Mouse (Mus musculus): ENCODE measurements around the gene Otop2.
A peak's percentile ranks its signal among the peaks of the same experiment; 100 is the strongest.

Gene Otop2

DNA sequence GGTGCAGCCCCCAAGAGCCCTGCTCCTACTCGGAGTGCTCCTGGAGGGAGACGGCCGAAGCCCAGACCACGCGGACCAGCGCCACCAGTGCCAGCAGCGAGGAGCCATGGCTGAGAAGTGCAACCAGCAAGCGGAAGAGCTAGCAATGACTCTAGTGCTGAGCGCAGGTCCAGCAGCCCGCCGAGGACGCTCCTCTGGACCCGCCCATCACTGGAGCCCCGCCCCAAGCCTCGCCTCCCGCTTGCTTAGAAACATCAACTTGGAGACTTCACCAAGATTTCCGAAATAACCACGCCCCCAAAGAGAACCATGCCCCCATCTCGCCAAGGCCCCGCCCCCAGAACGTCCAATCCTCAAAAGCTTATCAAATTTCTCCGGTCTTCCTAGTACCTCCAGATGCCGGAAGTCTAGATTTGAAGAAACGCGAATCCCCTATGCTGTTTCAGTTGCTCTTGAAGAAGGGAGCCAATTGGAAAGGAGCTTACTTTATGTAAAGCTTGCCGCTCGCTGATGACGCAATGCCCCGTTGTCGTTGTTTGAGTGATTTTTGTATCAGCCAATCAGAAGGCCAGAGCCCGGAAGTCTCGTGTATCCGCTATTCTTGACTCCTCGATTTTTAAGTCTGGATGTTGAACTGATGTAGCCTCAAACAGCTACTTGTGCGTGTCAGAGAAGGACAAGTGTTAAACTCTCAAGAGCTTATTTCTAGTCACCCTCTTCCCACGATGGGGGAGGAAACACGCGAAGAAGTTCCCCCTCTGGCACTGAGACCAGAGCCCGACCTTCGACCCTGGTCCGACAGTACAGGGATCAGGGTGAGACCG, 30.0 kb upstream of the Otop2 start, which contains the start of gene Fdxr:
Fdxr (minus strand) TSS at position 271 of the 824 bp plus-strand sequence.
- DNase-seq, result peak; percentile 100

DNA sequence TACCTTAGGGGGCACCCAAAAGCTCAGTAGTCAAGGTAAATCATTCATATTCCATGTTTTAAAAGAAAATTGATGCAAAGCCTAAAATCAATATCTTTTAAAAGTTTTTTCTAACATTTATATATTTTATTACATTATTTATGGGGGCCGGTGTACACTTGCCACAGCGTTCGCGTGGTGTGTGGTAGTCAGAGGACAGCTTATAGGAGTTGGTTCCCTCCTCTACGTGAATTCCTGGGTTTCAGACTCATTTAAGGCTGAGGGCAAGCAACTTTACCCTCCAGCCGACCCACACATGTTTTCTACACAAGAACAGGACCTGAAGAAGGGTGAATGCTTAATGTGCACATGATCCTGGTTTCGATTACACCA, 29.4 kb upstream of the Otop2 start:
- no peak for DNase-seq

DNA sequence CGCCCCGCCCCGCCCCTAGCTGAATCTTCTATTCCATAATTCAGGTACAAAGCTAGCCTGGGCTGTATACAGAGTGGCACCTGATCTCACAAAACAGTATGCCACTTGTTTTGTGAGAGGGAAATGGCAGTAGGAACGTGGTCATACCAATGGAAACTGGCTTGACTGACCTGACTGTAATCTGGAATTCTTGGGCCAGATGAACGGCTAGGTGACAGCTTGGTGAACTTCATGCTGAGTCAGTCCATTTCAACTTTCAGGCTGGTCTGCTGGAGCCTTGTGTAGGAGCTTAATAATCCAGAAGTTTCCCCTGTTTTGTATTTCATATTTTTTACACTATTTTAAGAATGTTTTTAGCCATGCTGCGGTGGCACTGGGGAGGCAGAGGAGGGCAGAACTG, 28.8 kb upstream of the Otop2 start:
- DNase-seq, result no peak

DNA sequence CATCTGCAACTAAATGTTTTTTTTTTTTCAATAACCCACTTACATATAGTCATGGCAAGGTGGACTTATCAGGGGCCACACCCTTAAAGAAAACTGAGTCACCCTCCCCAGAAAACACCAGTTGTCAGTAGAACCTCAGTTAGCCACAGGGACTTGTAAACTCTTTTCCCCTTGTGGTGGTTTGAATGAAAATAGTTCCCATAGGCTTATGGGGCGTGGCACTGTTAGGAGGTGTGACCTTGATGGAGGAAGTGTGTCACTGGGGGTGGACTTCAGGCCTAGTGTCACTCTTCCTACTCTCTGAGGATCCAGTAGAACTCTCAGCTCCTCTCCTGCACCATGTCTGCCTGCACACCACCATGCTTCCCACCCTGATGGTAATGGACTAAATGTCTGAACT, 27.2 kb upstream of the Otop2 start:
- DNase-seq, result no peak

DNA sequence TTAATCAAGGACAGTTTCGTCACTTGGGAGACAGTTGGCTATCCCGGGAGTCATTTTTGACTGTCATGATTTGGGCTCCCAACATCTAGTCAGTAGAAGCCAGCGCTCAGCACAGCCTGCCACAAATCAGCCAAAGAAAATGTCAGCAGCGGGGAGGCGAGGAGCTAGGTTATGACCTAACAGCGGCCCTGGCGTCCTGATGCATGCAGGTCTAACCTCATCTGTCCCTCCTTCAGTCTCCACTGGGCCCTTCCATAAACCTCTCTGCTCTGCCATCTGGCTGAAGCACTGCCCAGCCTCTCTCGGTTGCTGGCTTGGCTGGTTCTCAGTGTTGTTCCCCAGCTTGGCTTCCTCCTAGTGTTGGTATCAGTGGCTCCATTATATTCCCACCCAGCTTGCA, 24.7 kb upstream of the Otop2 start:
- no peak for DNase-seq

DNA sequence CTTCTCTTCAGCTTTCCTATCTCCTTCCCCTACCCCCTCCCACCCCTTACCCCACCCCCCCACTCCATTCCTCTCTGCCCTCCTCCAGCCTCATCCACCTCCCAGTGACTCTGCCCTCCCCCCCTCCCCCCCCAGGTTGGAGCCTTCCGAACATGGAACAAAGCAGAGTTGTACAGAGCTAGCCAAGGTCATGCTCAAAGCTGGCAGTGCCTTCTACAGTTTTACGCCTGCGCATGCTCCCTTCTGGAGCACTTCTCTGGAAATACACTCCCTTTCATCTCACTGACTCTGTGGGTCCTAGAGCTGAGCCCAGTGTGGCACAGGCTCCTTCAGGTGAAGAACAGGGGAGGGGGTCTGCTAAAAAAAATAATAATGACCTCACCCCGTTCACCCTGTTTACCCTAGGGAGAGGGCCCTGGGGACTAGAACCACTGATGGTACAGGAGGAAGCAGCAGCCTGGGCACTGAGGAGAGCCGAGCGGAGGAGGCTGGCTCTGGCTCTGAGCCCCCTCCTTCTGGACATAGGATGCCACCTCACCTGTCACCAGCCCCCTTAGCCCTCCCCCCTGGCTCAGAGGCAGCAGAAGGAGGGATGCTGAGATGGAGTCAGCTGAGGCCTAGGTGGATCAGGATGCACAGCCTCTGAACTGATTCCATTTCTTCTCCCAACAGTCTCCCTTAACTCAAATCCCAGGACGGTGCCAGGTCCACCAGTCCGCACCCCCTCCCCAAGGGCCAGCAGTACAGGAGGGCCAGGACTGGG, 24.1 kb upstream of the Otop2 start:
- no peak for DNase-seq

DNA sequence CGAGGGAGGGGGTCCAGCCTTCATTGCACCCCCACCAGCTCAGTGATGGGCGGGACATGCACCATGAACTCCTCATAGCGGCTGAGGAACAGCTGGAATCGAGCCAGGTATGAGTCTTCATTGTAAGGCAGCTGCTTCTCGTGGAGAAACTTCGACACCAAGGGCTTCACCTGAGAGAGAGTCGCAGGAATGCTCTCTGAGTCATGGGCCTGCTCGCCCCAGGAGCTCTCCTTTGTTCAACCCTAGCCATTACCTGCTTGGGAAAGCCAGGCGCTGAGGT, 23.5 kb upstream of the Otop2 start:
- no peak for DNase-seq

DNA sequence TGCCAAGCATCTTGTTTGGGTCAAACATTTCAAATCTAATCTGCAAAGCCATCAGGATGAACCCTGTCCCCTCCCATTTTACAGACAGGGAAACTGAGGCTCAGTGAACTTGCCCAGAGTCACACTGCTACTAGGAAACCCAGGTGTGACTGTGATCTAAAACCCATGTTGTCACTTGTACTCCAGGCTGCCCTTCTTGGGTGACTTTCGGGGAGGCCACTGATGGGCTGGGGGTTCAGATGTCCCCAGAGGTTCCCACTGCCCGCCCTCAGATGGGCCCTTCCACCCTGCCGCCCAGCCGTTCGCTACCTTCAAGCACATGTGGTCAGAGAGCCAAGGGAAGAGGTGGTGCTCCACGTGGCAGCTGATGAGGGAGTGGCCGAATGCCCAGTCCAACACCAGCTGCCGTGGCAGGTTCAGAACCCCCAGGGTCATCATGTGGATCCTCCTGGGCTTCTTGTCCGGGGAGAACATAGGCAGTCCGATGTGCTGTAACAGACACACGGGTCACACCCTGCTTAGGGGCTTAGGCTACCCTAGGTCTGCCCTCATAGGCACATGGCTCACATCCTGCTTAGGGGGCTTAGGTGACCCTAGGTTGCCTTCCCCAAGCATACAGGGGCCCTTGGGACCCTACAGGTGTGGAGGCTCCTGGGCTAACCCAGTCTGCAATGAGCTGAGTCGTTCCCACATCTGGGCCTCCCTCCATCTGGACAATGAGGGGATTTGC, 22.9 kb upstream of the Otop2 start:
- DNase-seq, result no peak

DNA sequence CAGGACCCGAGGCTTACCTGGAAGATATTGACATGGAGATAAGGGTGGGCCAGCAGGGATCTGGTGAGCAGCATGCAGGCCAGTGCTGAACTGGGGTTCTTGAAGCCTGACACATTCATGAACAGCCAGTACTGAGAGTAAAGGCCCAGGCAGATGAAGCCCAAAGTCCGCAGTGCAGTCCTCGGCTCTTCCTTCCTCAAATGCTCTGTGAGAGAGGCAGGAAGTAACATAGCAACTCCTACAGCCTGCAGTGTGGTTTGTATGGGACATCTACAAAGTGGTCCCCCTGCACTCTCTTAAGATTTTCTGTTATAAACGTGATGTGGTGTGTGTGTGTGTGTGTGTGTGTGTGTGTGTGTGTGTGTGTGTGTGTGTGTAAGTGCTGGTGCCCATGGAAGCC, 21.7 kb upstream of the Otop2 start:
- no peak for DNase-seq

DNA sequence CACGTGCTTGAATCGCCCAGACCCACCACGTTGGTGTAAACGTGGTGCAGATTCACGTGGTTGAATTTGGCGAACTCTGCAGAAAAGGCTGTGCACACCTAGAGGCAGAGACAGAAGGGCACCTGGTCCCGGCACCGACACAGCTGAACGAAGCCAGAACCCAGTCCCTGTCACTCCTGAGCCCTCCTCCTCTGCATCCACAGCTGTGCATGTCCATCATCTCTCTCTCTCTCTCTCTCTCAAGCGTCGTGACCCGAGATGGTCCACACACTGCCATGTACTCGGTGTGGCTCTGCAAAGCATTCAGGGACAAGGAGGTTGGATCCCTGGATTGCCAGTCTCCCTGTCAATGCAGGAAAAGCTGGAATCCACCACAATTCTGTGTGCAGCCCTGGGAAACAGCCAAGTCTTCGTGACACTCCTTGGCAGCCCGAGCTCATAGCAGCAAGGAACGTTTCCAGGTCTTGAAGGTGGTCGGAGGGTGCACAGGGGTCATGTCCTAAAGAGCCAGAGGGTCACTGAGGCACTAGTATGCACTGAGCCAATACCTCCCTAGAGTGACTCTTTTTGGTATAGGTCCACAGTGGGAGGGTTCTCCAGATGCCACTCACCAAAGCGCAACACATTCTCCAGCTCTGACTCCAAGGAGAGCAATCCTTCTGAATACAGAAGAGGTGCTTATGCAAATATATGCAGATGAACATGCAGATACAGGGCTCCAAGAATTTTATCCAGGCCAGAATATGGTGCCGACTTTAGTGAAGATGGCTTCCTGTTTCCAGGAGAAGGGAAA, 20.6 kb upstream of the Otop2 start:
- DNase-seq, result no peak

DNA sequence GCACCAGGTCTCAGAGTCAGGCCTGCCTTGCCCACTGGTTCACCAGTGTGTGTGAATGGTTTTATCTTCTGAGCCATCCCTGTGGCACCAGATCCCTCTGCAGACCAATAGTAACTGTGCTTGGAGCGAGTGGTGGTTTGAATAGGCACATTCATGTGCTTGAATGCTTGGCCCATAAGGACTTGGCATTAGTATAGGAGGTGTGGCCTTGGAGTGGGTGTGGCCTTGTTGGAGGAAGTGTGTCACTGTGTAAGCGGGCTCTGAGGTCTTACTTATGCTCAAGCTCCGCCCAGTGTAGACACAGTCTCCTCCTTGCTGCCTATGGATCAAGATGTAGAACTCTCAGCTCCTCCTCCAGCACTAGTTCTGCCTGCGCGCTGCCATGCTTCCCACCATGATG, 19.6 kb upstream of the Otop2 start:
- DNase-seq, result no peak

DNA sequence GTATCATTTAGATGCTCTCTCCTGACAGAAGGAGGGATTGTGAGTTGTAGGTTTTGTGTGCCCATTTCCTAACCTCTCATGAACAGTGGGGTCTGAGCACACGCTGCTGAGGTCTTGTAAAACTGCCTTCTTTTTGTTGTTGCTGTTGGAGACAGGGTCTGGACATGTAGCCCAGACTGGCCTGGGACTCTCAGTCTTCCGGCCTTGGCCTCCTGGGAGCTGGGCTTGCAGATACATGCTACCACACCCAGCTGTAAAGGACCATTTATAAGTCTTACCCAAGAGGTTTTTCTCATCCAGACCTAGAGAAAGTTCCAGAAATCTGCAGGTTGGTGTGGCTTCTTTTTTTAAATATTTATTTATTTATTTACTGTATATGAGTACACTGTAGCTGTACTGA, 18.7 kb upstream of the Otop2 start:
- DNase-seq, result no peak

DNA sequence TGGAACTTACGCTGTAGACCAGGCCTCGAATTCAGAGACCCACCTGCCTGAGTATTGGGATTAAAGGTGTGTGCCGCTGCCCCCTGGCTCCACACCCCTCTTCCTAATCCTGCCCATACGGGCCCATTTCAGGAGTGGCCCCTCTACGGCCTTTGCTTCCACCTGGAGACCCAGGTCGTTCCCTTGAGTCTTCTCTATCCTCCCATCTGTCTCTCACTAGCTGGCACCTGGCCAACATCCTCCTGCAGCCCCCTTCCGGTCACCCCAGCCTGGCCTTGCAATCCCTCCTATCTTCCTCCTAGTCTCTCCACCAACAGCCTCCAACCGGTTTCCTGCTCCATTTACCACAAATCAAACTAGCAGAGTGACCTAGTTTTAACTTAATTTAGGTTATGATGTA, 17.1 kb upstream of the Otop2 start:
- DNase-seq, result no peak

DNA sequence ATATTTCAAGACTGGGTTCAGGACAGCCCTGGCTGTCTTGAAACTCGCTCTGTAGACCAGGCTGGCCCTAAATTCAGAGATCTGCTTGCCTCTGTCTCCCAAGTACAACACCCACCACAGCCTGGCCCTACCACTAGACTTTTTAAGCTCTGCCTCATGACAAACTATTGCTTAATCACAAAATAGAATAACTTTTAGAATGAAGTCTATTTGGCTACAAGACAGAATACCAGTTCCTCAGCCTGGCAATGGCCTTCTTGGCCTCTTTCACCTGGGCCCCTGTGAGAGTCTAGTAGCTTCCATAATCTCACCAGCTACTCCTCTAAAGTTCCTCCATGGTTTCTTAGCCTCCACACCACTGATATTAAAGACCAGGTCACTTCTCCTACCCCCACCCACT, 16.6 kb upstream of the Otop2 start:
- no peak for DNase-seq

DNA sequence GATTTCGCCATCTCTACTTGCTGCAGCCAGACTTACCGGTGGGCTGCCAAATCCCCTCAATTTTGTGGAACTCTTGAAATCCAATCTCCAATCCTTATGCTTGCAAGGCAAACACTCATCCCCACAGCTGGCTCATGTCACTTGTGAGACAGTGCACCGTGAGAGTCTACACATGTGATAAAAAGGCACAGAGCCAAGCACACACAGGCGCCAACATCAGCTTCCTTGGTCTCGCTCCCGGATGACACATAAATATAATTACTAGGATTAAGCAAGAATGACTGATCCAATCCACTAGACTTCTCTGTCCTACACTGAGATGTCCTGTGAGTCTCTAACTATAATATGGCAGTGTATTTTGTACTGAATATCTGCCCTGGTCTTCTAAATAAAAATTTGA, 16.0 kb upstream of the Otop2 start:
- peak; percentile 66 for DNase-seq

DNA sequence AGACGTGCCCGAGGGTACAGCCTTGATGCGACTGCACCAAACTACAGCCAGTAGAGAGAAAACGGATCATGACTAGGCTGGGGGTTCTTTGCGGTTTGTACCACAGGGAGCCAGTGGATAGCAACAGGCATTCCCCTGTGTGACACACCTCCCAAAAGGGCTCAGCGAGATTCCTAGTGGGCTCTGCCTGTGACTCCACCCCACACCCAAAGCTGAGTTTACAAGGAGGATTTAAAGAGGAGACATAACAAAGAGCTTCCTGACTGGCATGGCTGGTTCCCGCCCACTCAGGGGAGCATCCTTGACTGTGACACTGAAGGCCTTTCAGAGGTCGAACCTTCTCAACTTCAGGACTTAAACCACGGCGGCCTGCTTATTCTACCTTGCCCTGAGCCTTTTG, 15.5 kb upstream of the Otop2 start:
- no peak for DNase-seq

DNA sequence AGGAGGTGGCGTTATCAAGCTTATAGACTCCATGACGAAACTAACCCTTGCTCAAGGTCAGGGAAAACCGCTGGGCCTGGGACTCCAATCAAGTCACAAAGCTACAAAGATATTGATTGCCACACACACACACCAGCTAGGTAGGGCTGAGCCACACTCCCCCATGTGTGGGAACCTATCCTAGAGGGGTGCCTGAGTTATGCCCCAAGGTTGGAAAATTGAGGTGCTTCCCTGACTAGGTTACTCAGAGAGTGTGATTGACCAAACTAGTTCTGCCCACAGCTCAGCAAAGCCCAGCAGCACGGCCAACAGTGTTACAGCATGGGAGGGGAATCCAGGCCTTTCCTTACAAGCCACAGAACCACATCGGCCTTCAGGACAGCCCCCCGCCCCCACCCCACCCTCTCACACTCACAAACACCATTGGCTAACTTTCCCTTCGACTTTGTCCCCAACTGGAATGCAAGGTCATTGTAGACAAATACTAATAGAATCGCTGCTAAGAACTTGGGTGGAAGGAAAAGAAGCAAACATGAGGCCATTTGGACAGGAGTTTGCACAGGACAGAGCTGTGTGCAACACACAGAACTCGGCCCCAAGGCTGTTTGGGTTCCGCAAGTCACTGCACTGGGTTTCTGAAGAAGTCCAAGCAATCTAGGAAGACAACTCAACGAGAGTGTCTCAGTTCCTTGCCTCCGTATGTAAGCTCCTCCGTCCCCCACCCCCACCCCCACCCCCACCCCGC, 14.2 kb upstream of the Otop2 start:
- DNase-seq, result peak; percentile 57

DNA sequence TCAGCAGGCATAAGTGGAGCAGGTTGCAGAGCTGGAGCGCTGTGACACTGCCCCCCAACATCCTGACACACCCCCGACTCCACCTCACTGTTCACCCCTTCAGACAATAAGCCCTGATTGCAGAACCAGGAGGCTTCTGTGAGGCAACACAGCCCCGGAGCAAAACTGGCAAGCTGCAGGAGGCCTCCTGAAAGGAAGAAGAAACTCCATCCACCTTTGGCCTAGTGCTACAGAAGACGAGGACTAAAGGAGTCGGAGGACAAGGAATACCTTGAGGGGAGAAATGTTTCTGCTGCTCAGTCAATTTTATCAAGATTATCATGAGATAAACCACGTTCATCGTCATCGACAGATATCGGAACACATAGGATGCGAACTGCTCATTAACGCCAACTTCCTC, 11.0 kb upstream of the Otop2 start:
- no peak for DNase-seq

DNA sequence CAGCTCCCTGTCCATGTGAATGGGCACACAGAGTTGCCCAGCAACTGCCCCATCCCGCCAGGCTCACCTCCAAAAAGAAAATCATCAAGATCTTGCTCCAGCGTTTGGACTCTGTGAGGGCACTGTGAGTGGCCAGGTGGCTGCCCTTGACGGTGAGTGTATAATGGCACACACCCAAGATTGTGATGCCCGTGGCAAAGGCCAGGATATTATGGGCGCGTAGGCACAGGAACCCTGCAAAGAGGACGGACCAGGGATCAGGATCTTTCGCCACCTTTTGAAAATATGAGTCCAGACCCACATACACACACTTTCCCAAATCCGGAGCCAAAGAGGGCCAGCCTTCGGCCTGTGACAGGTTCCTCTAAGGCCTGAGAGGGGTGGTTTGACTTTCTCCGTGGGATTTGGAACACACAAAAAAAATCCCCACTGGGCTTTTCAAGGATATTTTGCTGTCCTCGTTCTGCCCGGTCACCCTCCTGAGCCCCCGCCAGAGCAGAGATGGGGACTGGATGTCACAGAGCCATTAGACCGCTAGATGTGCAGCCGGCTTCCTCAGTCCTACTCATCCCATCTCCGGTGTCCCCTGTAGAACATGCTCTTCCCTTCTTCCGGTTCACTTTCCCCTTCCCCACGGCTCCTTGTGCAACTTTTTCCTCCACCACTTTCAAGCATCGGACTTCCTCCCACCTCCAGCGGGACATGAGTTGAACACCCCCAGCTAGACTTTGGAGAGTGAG, 10.3 kb upstream of the Otop2 start:
- peak; percentile 53 for DNase-seq

DNA sequence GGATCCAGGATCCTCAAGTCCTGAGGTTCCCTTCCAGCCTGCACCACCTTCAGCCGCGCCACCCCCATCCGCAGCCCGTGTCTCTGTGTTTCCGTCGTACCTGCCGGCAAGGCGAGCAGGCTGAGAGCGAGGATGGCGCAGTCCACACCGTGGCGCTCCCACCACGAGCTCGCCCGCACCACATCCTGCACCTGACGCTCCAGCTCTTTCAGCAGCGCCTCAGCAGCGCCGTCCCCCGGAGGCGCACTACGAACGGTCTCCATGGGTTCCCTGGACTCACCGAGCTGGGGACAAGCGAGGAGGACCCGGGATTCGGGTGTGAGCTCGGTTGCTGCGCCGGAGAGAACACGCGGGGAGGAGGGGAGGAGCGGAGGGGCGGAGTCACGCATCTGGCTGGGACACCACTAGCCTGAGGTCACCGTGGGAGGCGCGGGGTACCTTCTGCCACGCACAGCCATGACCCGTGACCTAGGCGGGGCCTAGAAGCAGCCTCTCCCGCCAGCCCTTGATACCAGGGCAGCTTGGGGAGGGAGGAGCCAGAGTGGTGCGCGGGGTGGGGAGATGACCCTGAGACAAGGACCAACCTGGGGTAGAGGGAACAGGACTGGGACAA, 9.6 kb upstream of the Otop2 start, which contains the start of gene Fads6:
Fads6 (minus strand) TSS at position 450 of the 613 bp plus-strand sequence.
- DNase-seq, result peak; percentile 71

DNA sequence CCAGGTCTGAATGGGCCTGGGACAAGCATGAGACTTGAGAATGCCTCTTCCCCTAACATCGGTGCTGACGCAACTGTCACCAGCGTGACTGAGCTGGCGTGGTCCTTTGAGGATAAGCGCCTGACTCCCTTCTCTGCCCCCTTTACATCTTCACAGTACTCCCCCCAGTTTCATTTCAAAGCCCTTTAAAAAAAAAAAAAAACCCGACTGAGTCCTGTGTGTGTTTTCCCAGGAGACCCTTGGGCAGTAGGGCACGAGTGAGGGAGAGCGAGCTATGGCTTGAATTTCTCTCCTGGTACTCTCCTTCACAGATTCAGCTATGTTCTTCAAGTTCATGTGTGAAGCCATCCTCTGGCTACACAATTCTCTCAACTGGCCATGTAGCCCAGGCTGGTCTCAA, 8.8 kb upstream of the Otop2 start:
- no peak for DNase-seq
